Mouse (Mus musculus) erythroblast, embryonic 14.5 days (primary cell): ENCODE data around the gene Adcy7.

Source experiments
- GATA1 ChIP-seq: IDR thresholded peaks from 2 replicates; pipeline ENCODE4 v1.6.1; 2012; ENCODE audit warnings: low read length, inconsistent platforms, mixed read lengths
- TAL1 ChIP-seq: IDR thresholded peaks from 3 replicates; pipeline ENCODE4 v1.6.1; 2012; ENCODE audit warnings: low read length, inconsistent platforms, mixed read lengths

DNA sequence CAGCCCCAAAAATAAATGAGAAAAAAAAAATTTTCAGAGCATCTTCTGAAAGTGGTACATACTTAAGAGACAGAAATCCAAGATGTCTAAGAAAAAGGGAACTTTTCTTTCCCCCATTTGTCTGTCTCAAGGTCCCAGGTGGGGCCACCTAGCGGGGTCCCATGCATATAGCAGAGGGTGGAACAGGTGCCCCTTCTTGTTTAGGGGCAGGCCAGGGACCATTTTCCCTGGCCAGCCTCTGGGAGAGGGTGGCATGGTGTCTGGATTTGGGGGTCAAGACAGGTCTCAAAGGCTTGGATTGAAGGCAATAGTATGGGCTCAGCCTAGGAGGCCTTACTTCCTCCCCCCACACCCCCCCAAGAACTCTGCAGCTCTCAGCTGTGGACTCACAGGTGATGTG lies 17.7 kb downstream of the Adcy7 start:
- TF ChIP-seq GATA1, result no peak
- TF ChIP-seq TAL1, result no peak
